Mouse (Mus musculus) ovary, postnatal 14 days (tissue): ENCODE measurements around the gene Phox2b.

Source experiments
- DNase-seq: peaks from one replicate; pipeline ENCODE4 v3.0.0; 2022; ENCODE audit warnings: low spot score

Gene Phox2b

GRCm38 (mm10) chr5:67091766-67092165 is 7.3 kb downstream of the Phox2b start:
- DNase-seq = no peak

GRCm38 (mm10) chr5:67090856-67091255 is 8.2 kb downstream of the Phox2b start:
- DNase-seq = no peak

- DNase-seq = no peak
Measured at GRCm38 (mm10) chr5:67083117-67083516, 16.0 kb downstream of the Phox2b start.

GRCm38 (mm10) chr5:67063596-67063995 is 35.5 kb downstream of the Phox2b start:
- no peak for DNase-seq

- no peak for DNase-seq
Measured at GRCm38 (mm10) chr5:67060519-67060918, 38.6 kb downstream of the Phox2b start.

- no peak for DNase-seq
Measured at GRCm38 (mm10) chr5:67057803-67058202, 41.3 kb downstream of the Phox2b start.

- peak; percentile 19 for DNase-seq
Measured at GRCm38 (mm10) chr5:67048003-67048402, 51.1 kb downstream of the Phox2b start.
